In the genomic region with DNA sequence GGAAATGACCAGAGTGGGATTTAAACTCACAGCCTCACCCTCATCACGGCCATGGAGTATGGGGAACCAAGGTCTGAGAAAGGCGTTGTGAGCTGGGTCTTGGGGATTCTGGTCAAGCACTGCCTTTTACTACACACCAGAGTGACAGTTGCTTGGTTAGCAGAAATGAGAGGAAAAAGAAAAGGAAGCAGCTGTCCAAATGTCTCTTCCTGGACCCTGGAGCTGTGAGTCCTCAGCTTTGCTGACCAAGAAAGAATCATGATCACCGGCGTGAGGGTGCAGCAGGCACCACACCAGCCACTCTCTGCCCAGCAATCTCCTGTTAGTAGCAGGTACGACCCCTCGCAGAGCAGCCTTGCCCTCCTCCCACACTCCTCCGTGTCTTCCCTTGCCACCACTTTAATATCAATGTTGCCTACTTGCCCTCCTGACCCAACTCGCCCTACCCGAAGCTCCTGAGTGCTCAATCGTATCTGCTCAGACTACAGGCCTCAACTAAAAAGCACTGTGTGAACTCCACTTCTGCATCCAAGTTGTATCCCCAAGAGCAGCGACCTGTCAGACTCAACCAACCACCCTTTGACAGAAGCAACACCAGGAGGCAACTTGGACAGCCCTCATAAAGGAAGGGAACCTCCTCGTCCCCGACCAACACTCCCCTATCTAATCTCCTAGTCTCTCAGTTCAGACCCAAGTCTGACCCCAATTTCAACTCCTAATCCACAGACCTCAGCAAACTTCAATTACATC, we compare ENCODE assay signal across 8 mouse cellular contexts. TPM values are rescaled to one million over a fixed set of nuclear protein-coding genes. Genes with fewer than 3 reads are reported as not detected.
A peak's percentile ranks its signal among the peaks of the same experiment; 100 is the strongest.
DNase-seq lines count a peak whose midpoint lies in the region; ATAC-seq and TF ChIP-seq lines count a peak whose summit lies in the region.

No protein-coding gene starts in this region.

- peak overlapping the region; percentile 87 for H3K9ac ChIP-seq in midbrain, embryonic 15.5 days

- H3K27ac ChIP-seq in midbrain, embryonic 15.5 days, result peak overlapping the region; percentile 85

- H3K36me3 ChIP-seq in E14TG2a.4 (ENCODE audit: insufficient read depth, low read length), result peaks cover 10% of the 10 kb centered on the region; the same call in 1 of the 2 replicates
- no peaks in the 10 kb centered on the region for H3K36me3 ChIP-seq in midbrain, embryonic 15.5 days (replicated peaks)

- peak overlapping the region; percentile 78 for H3K4me2 ChIP-seq in midbrain, embryonic 15.5 days

- no peak for TF ChIP-seq CTCF in E14TG2a.4 (conservative IDR thresholded peaks at IDR 0.05; ENCODE audit: low read length)

- ATAC-seq in erythroid progenitor cell, adult 5-6 weeks (replicated peaks; ENCODE audit: low FRiP score, poor library complexity, severe bottlenecking), result peak; percentile 20; the same call in 1 of the 2 replicates
- peak; percentile 24; the same call in 1 of the 2 replicates for ATAC-seq in midbrain, embryonic 15.5 days (replicated peaks)

- no peaks in the 10 kb centered on the region for H3K9me3 ChIP-seq in E14TG2a.4 (ENCODE audit: low read length)
- no peaks in the 10 kb centered on the region for H3K9me3 ChIP-seq in midbrain, embryonic 15.5 days

- intact Hi-C loops in left cerebral cortex, postnatal 4 days (cut with DNase I), result no loop called here

- WGBS in midbrain, embryonic 15.5 days, result 46% methylated on average over 13 of the region's 13 CpGs

- H3K27me3 ChIP-seq in E14TG2a.4 (ENCODE audit: insufficient read depth, low read length), result peaks cover 20% of the 10 kb centered on the region
- H3K27me3 ChIP-seq in midbrain, embryonic 15.5 days (replicated peaks), result no peaks in the 10 kb centered on the region

- peak overlapping the region; percentile 86 for H3K4me3 ChIP-seq in E14TG2a.4 (replicated peaks; ENCODE audit: low read length)
- H3K4me3 ChIP-seq in midbrain, embryonic 15.5 days, result peak overlapping the region; percentile 73

- peak; percentile 92 for DNase-seq in heart, adult 11 months
- no peak for DNase-seq in heart, postnatal 4 days
- peak; percentile 44 for DNase-seq in induced T-regulatory cell, adult 2 months (ENCODE audit: low read depth)
- DNase-seq in left cerebral cortex, postnatal 4 days, result no peak
- no peak for DNase-seq in adrenal gland, adult 2 months

- peaks cover 36% of the 10 kb centered on the region for H3K4me1 ChIP-seq in E14TG2a.4 (replicated peaks; ENCODE audit: low read depth, low read length)
- H3K4me1 ChIP-seq in midbrain, embryonic 15.5 days, result peaks cover 36% of the 10 kb centered on the region

RNA-seq across cellular contexts. Expression of a gene that starts 7.0 kb away (rescaled TPM):
- 10 to 100 TPM; 16.3 to 17.3 TPM for total RNA-seq in heart, postnatal 4 days (2021)
- 7.2 and 12.2 TPM in 2 replicates for total RNA-seq in erythroid progenitor cell, adult 5-6 weeks (2015; ENCODE audit: low replicate concordance)
- total RNA-seq in erythroid progenitor cell, adult 5-6 weeks (2017; ENCODE audit: low replicate concordance), result 2.0 and 11.7 TPM in 2 replicates
- 19.1 and 19.5 TPM in 2 replicates for polyA plus RNA-seq in midbrain, embryonic 15.5 days (2015; fragmentation: Nextera tagmentation; extraction: Ambion mirVana)
- 10 to 100 TPM; 42.6 to 44.5 TPM for total RNA-seq in left cerebral cortex, postnatal 4 days (2021)
- total RNA-seq in adrenal gland, adult 2 months (2021), result 10 to 100 TPM; 31.7 to 32.2 TPM
- polyA plus RNA-seq in adrenal gland, adult 2 months (2012; rRNA removed), result 20.4 and 21.2 TPM in 2 replicates

RNA-seq across cellular contexts. Expression of a gene that starts 7.0 kb away (rescaled TPM):
- 1 to 10 TPM; 9.2 to 9.8 TPM for total RNA-seq in heart, postnatal 4 days (2021)
- total RNA-seq in erythroid progenitor cell, adult 5-6 weeks (2015; ENCODE audit: low replicate concordance), result 5.4 and 9.4 TPM in 2 replicates
- total RNA-seq in erythroid progenitor cell, adult 5-6 weeks (2017; ENCODE audit: low replicate concordance), result 4.0 and 5.7 TPM in 2 replicates
- 54.0 and 54.5 TPM in 2 replicates for polyA plus RNA-seq in midbrain, embryonic 15.5 days (2015; fragmentation: Nextera tagmentation; extraction: Ambion mirVana)
- total RNA-seq in left cerebral cortex, postnatal 4 days (2021), result 10 to 100 TPM; 24.6 to 26.6 TPM
- total RNA-seq in adrenal gland, adult 2 months (2021), result 10 to 100 TPM; 15.3 to 16.5 TPM
- polyA plus RNA-seq in adrenal gland, adult 2 months (2012; rRNA removed), result 1.6 TPM in 2 replicates

Comparison
In these comparisons a context has a peak if more than half of its experiments do, and no peak if none do; other contexts are left out.
1. DNase-seq: peak in heart, adult 11 months (single experiment) and induced T-regulatory cell, adult 2 months (single experiment); none in heart, postnatal 4 days (single experiment), left cerebral cortex, postnatal 4 days (single experiment) and adrenal gland, adult 2 months (single experiment).